Mouse (Mus musculus): ENCODE measurements around the gene Map3k9.

The Map3k9 gene

GRCm38 (mm10) chr12:81698011-81698410 is 83.0 kb downstream of the Map3k9 start:
- DNase-seq = peak; percentile 54 to 73

DNA sequence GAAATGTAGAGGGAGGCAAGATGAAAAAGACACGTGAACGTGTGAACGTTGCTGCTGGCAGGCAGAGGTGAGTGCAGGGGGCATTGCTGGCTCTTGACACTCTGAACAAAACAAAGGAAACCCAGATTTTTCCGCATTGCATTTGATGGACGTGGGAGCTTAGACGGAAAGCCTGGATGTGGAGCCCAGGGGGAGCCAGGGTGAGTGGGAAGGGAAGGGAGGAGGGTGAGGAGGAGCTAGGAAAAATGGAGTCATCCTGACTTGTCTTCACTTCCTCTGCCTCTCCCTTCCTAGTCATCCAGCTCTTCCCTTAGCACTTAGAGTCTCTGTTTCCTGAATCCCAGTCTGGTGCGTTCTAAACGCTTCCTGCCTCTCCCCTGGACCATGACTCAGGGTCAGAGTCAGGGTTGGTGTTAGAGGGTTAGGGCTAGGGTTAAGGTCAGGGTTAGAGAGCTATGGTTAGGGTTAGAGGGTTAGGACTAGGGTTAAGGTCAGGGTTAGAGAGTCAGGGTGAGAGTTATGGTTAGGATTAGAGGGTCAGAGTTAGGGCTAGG is 89.7 kb downstream of the Map3k9 start:
- DNase-seq = peak; percentile 34 to 52

DNA sequence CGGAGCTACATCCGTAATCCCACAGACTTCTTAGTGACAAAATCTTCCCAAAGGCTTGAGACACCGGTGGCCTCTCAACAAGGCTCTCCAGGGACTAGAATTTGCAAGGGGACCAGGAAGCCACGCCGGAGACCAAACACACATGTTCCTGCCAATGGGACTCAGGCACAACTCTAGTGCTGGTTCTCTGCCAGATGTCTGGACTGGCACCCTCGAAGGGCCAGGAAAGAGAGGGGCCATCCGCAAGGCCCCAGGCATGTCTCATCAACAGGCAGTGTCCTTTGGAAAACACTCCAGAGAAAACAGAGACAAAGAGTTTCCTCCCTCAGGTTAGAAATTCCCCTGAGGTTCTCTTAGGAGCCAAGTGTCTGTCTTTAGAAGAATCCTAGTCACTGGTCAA is 90.2 kb downstream of the Map3k9 start:
- DNase-seq = peak; percentile 46 to 64

DNA sequence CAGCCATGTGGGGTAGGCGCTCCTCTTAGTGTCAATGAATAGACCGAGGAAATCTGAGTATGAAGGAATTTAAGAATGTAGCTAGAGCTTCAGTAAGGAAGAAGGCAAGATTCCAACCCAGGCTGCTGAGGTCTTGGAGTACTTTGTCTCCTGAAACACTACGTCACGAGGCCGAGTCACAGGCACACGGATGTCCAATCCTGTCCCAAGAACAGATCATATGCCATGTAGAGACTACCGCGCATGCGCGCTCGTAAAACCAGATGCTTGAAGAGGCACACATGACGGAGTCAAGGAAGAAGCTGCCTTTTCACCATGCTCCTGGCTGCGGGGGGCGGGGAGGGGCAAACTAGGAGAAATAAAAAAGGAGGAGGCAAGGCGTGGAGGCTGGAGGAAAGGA is 90.9 kb downstream of the Map3k9 start:
- DNase-seq = no peak

GRCm38 (mm10) chr12:81689505-81690056 is 91.4 kb downstream of the Map3k9 start:
- no peak for DNase-seq

GRCm38 (mm10) chr12:81688537-81688936 is 92.4 kb downstream of the Map3k9 start:
- peak in 1 of 2 experiments; percentile 39 for DNase-seq

- no peak for DNase-seq
Observed at GRCm38 (mm10) chr12:81687873-81688272, 93.1 kb downstream of the Map3k9 start.

GRCm38 (mm10) chr12:81686406-81687117 is 94.4 kb downstream of the Map3k9 start:
- DNase-seq = no peak

DNA sequence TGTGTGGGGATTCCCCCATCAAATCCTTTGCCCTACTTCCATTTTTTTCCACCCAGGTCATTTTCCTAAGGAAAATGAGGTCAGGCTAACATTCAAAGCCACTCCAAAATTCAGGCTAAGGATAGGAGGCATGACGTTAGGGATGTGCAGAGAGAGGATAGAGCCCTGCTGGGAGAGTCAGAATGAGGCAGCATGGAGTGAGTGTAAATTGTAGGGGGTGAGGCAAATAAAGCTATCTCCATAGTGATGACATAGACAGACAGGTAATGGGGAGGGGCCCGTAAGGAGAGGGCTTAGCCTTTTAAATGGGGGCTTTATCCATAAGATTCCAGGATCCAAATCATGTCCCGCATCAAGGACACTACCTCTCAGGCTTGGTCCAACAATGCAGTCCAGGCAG is 95.0 kb downstream of the Map3k9 start:
- DNase-seq = no peak

- no peak for DNase-seq
Observed at GRCm38 (mm10) chr12:81684096-81684495, 96.9 kb downstream of the Map3k9 start.

GRCm38 (mm10) chr12:81683395-81683794 is 97.6 kb downstream of the Map3k9 start:
- no peak for DNase-seq

DNA sequence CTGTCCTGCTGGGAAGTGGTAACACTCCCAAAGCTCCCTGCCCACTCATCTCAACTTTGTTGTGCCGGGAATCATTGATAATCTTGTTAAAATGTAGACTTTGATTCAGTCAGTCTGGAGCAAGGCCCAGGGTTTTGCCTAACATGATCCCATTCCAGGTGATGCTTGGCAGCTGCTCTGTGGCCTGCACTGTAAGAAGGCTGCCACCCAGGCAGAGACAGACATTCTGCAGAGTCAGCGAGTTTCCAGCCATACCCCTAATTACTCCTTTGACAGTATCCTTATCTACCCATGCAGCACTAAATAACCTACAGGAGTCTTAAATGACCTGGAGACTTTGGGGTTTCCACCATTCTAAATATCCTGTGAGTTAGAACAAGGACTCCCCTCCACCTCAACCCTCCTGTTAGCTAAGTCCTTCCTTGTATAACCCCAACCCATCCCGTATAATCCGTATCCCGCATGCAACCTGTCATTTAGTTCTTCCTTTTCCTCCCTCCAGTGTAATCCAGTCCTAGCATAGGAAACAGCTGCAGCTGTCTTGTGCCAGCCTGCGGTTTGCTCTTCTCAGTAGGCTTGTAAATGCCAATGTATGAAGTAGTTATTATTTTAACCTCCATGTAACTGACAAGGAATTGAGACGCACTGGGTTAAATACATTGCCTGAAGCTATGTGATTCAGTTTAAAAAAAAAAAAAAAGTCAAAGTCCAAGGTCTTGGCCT is 101.0 kb downstream of the Map3k9 start:
- DNase-seq = no peak

- DNase-seq = no peak
Observed at GRCm38 (mm10) chr12:81675557-81675956, 105.4 kb downstream of the Map3k9 start.

Measured in lung, postnatal 4 days (tissue).